Mouse (Mus musculus) olfactory bulb, adult 2 months (tissue): ENCODE data around the gene Skil.

Experiments
- CTCF ChIP-seq: fragments of 200-500 bp; IDR thresholded peaks from 2 replicates; pipeline ENCODE4 v1.5.1; 2012; ENCODE audit warnings: low read depth, mild to moderate bottlenecking, low read length, moderate library complexity; ENCODE audit not compliant: insufficient read depth
- POLR2A ChIP-seq: fragments of 200-500 bp; IDR thresholded peaks from 2 replicates; pipeline ENCODE4 v1.6.1; 2012; ENCODE audit warnings: mild to moderate bottlenecking, low read depth, low read length, moderate library complexity; ENCODE audit not compliant: insufficient read depth

DNA sequence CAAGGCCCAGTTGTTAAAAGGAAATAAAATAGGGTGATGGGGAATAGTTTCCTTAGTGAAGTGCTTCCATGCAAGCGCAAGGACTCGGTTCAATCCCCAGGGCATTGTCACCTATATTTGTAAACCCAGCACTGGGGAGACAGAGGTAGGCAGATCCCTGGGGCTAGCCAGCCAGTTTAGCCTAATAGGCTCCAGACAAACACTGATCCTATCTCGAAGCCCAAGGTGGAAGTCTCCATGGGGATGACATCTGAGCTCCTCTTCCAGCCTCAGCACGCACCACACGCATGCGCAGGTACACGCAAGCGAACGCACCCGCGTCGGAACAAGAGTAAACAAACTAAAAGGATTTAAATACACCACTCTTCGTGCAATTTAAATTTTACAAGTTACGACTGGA, 23.1 kb upstream of the Skil start:
- no peak for TF ChIP-seq POLR2A
- no peak for TF ChIP-seq CTCF
